Mouse (Mus musculus) c-Kit-positive CD71-positive TER-119-positive erythroid progenitor cells, embryonic 14.5 days (primary cell): ENCODE measurements around the gene Ss18l1.

Experiments
- DNase-seq: peaks from one replicate; pipeline ENCODE4 v3.0.0-alpha.2; 2013; ENCODE audit warnings: low spot score

Ss18l1 gene

GRCm38 (mm10) chr2:180042256-180042857 lies at the start of gene Ss18l1, which contains the start of gene Psma7:
TSS of gene Ss18l1 (plus strand) at chr2:180042509.
TSS of gene Psma7 (minus strand) at chr2:180042433.
- peak; percentile 85 for DNase-seq

- no peak for DNase-seq
Observed at GRCm38 (mm10) chr2:179993071-179993470, 49.2 kb upstream of the Ss18l1 start.

- DNase-seq = no peak
Observed at GRCm38 (mm10) chr2:179998431-179998830, 43.9 kb upstream of the Ss18l1 start.

GRCm38 (mm10) chr2:180001635-180002034 lies 40.7 kb upstream of the Ss18l1 start:
- DNase-seq = no peak

GRCm38 (mm10) chr2:180005656-180006351 lies 36.5 kb upstream of the Ss18l1 start:
- no peak for DNase-seq

- DNase-seq = no peak
Observed at GRCm38 (mm10) chr2:180006352-180007017, 35.8 kb upstream of the Ss18l1 start.

GRCm38 (mm10) chr2:180010686-180011085 lies 31.6 kb upstream of the Ss18l1 start:
- no peak for DNase-seq

- DNase-seq = no peak
Observed at GRCm38 (mm10) chr2:180011370-180011769, 30.9 kb upstream of the Ss18l1 start.

GRCm38 (mm10) chr2:180013686-180014085 lies 28.6 kb upstream of the Ss18l1 start:
- DNase-seq = no peak

- DNase-seq = no peak
Observed at GRCm38 (mm10) chr2:180017632-180018031, 24.7 kb upstream of the Ss18l1 start.

GRCm38 (mm10) chr2:180018573-180018972 lies 23.7 kb upstream of the Ss18l1 start:
- DNase-seq = no peak

- DNase-seq = no peak
Observed at GRCm38 (mm10) chr2:180020091-180020661, 22.1 kb upstream of the Ss18l1 start.

- DNase-seq = no peak
Observed at GRCm38 (mm10) chr2:180020919-180021318, 21.4 kb upstream of the Ss18l1 start.

GRCm38 (mm10) chr2:180022751-180023150 lies 19.6 kb upstream of the Ss18l1 start:
- DNase-seq = no peak

GRCm38 (mm10) chr2:180024401-180025098 lies 17.8 kb upstream of the Ss18l1 start, which contains the start of gene Lsm14b:
TSS of gene Lsm14b (plus strand) at chr2:180024987.
- peak; percentile 97 for DNase-seq

GRCm38 (mm10) chr2:180025135-180025860 lies 17.0 kb upstream of the Ss18l1 start:
- no peak for DNase-seq

- no peak for DNase-seq
Observed at GRCm38 (mm10) chr2:180025861-180026200, 16.5 kb upstream of the Ss18l1 start.

GRCm38 (mm10) chr2:180027768-180028167 lies 14.5 kb upstream of the Ss18l1 start:
- no peak for DNase-seq

GRCm38 (mm10) chr2:180031270-180031669 lies 11.0 kb upstream of the Ss18l1 start:
- no peak for DNase-seq

GRCm38 (mm10) chr2:180032925-180033324 lies 9.4 kb upstream of the Ss18l1 start:
- DNase-seq = no peak

- DNase-seq = no peak
Observed at GRCm38 (mm10) chr2:180033956-180034355, 8.4 kb upstream of the Ss18l1 start.
